Mouse (Mus musculus): Measurements from ENCODE around the gene Creb5.
A peak's percentile ranks its signal among the peaks of the same experiment; 100 is the strongest.

The Creb5 gene

GRCm38 (mm10) chr6:53556050-53556449 lies 269.0 kb downstream of the Creb5 start:
- peak; percentile 60 to 67 for DNase-seq

- no peak for DNase-seq
Measured at GRCm38 (mm10) chr6:53560928-53561327, 273.9 kb downstream of the Creb5 start.

- DNase-seq: no peak
Measured at GRCm38 (mm10) chr6:53562586-53562985, 275.5 kb downstream of the Creb5 start.

- no peak for DNase-seq
Measured at GRCm38 (mm10) chr6:53563546-53564185, 276.6 kb downstream of the Creb5 start.

- DNase-seq: peak in 1 of 2 experiments; percentile 22
Measured at GRCm38 (mm10) chr6:53569436-53569835, 282.4 kb downstream of the Creb5 start.

GRCm38 (mm10) chr6:53570906-53571305 lies 283.8 kb downstream of the Creb5 start:
- DNase-seq: no peak

- no peak for DNase-seq
Measured at GRCm38 (mm10) chr6:53571571-53572122, 284.6 kb downstream of the Creb5 start.

GRCm38 (mm10) chr6:53572456-53572855 lies 285.4 kb downstream of the Creb5 start:
- DNase-seq: peak; percentile 15 to 27

- DNase-seq: peak; percentile 94
Measured at GRCm38 (mm10) chr6:53572979-53573710, 286.1 kb downstream of the Creb5 start.

GRCm38 (mm10) chr6:53573711-53574065 lies 286.6 kb downstream of the Creb5 start:
- DNase-seq: peak; percentile 40 to 50

- DNase-seq: peak; percentile 25 to 39
Measured at GRCm38 (mm10) chr6:53574097-53574496, 287.0 kb downstream of the Creb5 start.

- DNase-seq: no peak
Measured at GRCm38 (mm10) chr6:53575191-53575590, 288.1 kb downstream of the Creb5 start.

- DNase-seq: no peak
Measured at GRCm38 (mm10) chr6:53575836-53576235, 288.8 kb downstream of the Creb5 start.

GRCm38 (mm10) chr6:53576841-53577240 lies 289.8 kb downstream of the Creb5 start:
- no peak for DNase-seq

GRCm38 (mm10) chr6:53577776-53578175 lies 290.7 kb downstream of the Creb5 start:
- no peak for DNase-seq

GRCm38 (mm10) chr6:53580346-53580745 lies 293.3 kb downstream of the Creb5 start:
- no peak for DNase-seq

- DNase-seq: peak in 1 of 2 experiments; percentile 44
Measured at GRCm38 (mm10) chr6:53583234-53583875, 296.3 kb downstream of the Creb5 start.

GRCm38 (mm10) chr6:53584718-53585405 lies 297.8 kb downstream of the Creb5 start:
- no peak for DNase-seq

- no peak for DNase-seq
Measured at GRCm38 (mm10) chr6:53589746-53590145, 302.7 kb downstream of the Creb5 start.

GRCm38 (mm10) chr6:53592230-53592629 lies 305.2 kb downstream of the Creb5 start:
- DNase-seq: no peak

- DNase-seq: peak in 1 of 2 experiments; percentile 32
Measured at GRCm38 (mm10) chr6:53593603-53594002, 306.5 kb downstream of the Creb5 start.

GRCm38 (mm10) chr6:53594316-53594715 lies 307.2 kb downstream of the Creb5 start:
- no peak for DNase-seq

- DNase-seq: no peak
Measured at GRCm38 (mm10) chr6:53596402-53596801, 309.3 kb downstream of the Creb5 start.

Measured in cerebellum, postnatal 10 days (tissue).